Mouse (Mus musculus): ENCODE results near the gene Abcb10. TPM values are rescaled to one million over a fixed set of nuclear protein-coding genes. Genes with fewer than 3 reads are reported as not detected.
"Not testable (repeated sequence)": the region's sequence is repeated elsewhere in the genome, so short reads cannot be mapped to it uniquely, and the experiment has no call there.

Gene Abcb10
- polyA plus RNA-seq, 1 experiment from 2014 or later = 15.6 TPM

DNA sequence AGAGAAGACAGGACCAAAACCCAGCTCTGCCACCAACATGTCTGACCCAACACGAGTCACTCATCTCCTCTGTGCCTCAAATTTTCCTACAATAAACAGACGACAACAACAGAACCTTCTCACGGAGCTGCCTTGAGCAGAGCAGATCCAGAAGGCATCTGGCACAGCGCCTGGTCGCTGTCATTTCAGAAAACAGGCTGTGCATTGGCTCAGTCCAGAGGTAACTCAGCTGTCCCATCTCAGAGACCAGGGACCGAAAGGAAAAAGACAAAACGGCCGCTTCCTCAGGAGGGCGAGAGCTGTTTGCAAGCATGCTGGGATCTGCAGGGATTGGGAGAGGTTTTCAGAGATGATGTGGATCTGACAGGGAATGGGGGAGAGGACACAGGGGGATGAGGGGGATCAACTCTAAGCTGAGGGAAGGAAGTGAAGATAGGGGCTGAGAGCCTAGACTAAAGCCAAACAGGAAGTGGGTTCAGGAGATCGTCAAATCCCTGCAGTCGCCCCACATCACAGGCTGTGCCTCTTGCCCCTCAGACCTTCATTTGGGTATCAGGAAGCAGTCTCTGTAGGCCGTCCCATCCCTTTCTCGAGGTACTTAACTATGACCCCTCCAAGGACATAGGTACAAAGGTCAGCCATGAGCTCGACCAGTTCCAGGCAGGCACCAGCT, 4.6 kb downstream of the Abcb10 start:
- no peak overlapping the region for H3K4me2 ChIP-seq
- H3K9ac ChIP-seq = no peak overlapping the region
- H3K4me3 ChIP-seq = no peak overlapping the region
- no peaks in the 10 kb centered on the region for H3K36me3 ChIP-seq (replicated peaks)
- H3K4me1 ChIP-seq = peaks cover 25% of the 10 kb centered on the region
- H3K27ac ChIP-seq = no peak overlapping the region
- H3K9me3 ChIP-seq = no peaks in the 10 kb centered on the region
- no peak for ATAC-seq (replicated peaks)
- WGBS = 79% methylated on average over 14 of the region's 14 CpGs
- no peaks in the 10 kb centered on the region for H3K27me3 ChIP-seq (replicated peaks)

DNA sequence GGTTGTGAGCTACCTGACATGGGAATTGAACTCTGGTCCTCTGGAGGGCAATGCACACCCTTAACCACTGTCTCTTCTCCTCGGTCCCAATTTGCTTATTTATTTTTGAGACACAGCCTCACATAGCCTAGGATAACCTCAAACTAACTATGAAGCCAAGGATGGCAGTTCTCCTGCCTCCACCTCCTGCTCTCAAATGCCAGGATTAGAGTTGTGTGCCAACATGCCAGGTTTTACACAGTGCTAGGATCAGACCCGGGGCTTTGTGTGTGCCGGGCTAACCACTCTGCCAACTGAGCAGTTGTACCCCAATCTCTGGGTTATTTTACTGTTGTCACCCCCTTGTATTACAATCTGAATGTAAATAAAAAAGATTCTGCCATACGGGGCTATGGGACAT, 5.4 kb downstream of the Abcb10 start:
- Histone ChIP-seq H3K4me3 (no peak overlapping the region), H3K27me3 (replicated peaks) (no peaks in the 10 kb centered on the region), H3K9ac (no peak overlapping the region), H3K9me3 (no peaks in the 10 kb centered on the region), H3K36me3 (replicated peaks) (no peaks in the 10 kb centered on the region), H3K4me2 (no peak overlapping the region), H3K27ac (no peak overlapping the region), H3K4me1 (peaks cover 22% of the 10 kb centered on the region)
- WGBS = 91% methylated on average over 4 of the region's 4 CpGs
- no peak for ATAC-seq (replicated peaks)

- ATAC-seq (replicated peaks) = no peak
- Histone ChIP-seq H3K9ac (no peak overlapping the region), H3K4me3 (no peak overlapping the region), H3K4me2 (no peak overlapping the region), H3K27me3 (replicated peaks) (no peaks in the 10 kb centered on the region), H3K9me3 (no peaks in the 10 kb centered on the region), H3K4me1 (no peaks in the 10 kb centered on the region), H3K27ac (no peak overlapping the region), H3K36me3 (replicated peaks) (no peaks in the 10 kb centered on the region)
- 83% methylated on average over 1 of the region's 1 CpGs for WGBS
These were observed 9.4 kb downstream of the Abcb10 start for GRCm38 (mm10) chr8:123973495-123973894.

- H3K9ac ChIP-seq = no peak overlapping the region
- no peak overlapping the region for H3K4me2 ChIP-seq
- H3K9me3 ChIP-seq = no peaks in the 10 kb centered on the region
- no peaks in the 10 kb centered on the region for H3K4me1 ChIP-seq
- 65% methylated on average over 2 of the region's 2 CpGs for WGBS
- H3K27ac ChIP-seq = no peak overlapping the region
- peaks cover 13% of the 10 kb centered on the region for H3K36me3 ChIP-seq (replicated peaks)
- ATAC-seq (replicated peaks) = no peak
- H3K27me3 ChIP-seq (replicated peaks) = no peaks in the 10 kb centered on the region
- H3K4me3 ChIP-seq = no peak overlapping the region
These were observed 16.0 kb downstream of the Abcb10 start for GRCm38 (mm10) chr8:123966896-123967295.

- 50% methylated on average over 1 of the region's 1 CpGs for WGBS
- Histone ChIP-seq H3K9ac (no peak overlapping the region), H3K4me3 (no peak overlapping the region), H3K36me3 (replicated peaks) (peaks cover 43% of the 10 kb centered on the region), H3K27me3 (replicated peaks) (no peaks in the 10 kb centered on the region), H3K9me3 (no peaks in the 10 kb centered on the region), H3K4me1 (no peaks in the 10 kb centered on the region), H3K4me2 (no peak overlapping the region), H3K27ac (no peak overlapping the region)
- ATAC-seq (replicated peaks) = no peak
These were observed 21.6 kb downstream of the Abcb10 start for GRCm38 (mm10) chr8:123961371-123961770.

DNA sequence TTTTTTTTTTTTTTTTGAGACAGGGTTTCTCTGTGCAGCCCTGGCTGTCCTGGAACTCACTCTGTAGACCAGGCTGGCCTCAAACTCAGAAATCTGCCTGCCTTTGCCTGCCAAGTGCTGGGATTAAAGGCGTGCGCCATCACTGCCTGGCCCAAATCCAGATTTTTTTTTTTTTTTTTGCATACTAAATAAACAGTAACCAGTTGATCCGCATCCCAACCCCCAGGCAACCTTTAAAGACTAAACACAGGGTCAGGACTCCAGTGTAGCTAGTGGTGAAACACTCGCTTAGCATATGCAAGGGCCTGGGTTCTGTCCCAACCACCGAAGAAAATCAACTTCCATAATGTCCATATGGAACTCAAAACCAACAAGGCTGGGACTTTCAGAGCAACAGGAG, 22.4 kb downstream of the Abcb10 start:
- peaks cover 43% of the 10 kb centered on the region for H3K36me3 ChIP-seq (replicated peaks)
- not testable (repeated sequence) for H3K27ac ChIP-seq; H3K27me3 ChIP-seq (replicated peaks); ATAC-seq (replicated peaks); H3K4me1 ChIP-seq; H3K4me2 ChIP-seq; H3K9ac ChIP-seq; H3K9me3 ChIP-seq; H3K4me3 ChIP-seq
- 74% methylated on average over 5 of the region's 5 CpGs for WGBS

DNA sequence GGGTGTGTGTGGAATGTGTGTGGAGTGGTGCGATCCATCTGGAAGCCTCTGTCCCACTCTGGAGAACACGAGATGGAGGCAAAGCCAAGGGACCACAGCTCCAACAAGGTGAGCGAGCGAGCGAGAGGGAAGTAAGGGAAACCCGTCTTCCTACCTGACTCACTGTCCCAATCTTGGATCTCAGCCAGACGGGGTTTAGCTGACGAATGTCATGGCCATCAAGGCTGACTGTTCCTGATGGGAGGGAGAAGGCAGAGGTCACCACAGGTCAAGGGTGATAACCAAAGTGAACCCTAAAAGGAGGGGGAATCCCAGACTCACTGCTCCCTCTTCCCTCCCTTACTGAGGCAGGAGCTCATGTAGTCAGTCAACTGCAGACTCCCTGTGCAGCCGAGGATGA, 22.9 kb downstream of the Abcb10 start:
- WGBS = 90% methylated on average over 9 of the region's 9 CpGs
- peaks cover 43% of the 10 kb centered on the region for H3K36me3 ChIP-seq (replicated peaks)

GRCm38 (mm10) chr8:123959473-123959872, 23.4 kb downstream of the Abcb10 start:
- Histone ChIP-seq H3K4me1 (no peaks in the 10 kb centered on the region), H3K9ac (no peak overlapping the region), H3K9me3 (no peaks in the 10 kb centered on the region), H3K4me3 (no peak overlapping the region), H3K4me2 (no peak overlapping the region), H3K27me3 (replicated peaks) (no peaks in the 10 kb centered on the region), H3K36me3 (replicated peaks) (peaks cover 45% of the 10 kb centered on the region), H3K27ac (no peak overlapping the region)
- 93% methylated on average over 6 of the region's 6 CpGs for WGBS
- ATAC-seq (replicated peaks) = no peak

More for the DNA sequence above, 22.9 kb downstream of the Abcb10 start:
- Histone ChIP-seq H3K4me1 (no peaks in the 10 kb centered on the region), H3K27me3 (replicated peaks) (no peaks in the 10 kb centered on the region), H3K4me2 (no peak overlapping the region), H3K27ac (no peak overlapping the region), H3K9ac (no peak overlapping the region), H3K9me3 (no peaks in the 10 kb centered on the region), H3K4me3 (no peak overlapping the region)
- ATAC-seq (replicated peaks) = no peak

GRCm38 (mm10) chr8:123958130-123958529, 24.8 kb downstream of the Abcb10 start:
- H3K27me3 ChIP-seq (replicated peaks) = no peaks in the 10 kb centered on the region
- H3K27ac ChIP-seq = no peak overlapping the region
- H3K4me2 ChIP-seq = no peak overlapping the region
- no peaks in the 10 kb centered on the region for H3K4me1 ChIP-seq
- H3K9ac ChIP-seq = no peak overlapping the region
- H3K4me3 ChIP-seq = no peak overlapping the region
- H3K36me3 ChIP-seq (replicated peaks) = peaks cover 42% of the 10 kb centered on the region
- 81% methylated on average over 17 of the region's 17 CpGs for WGBS
- ATAC-seq (replicated peaks) = no peak
- no peaks in the 10 kb centered on the region for H3K9me3 ChIP-seq

DNA sequence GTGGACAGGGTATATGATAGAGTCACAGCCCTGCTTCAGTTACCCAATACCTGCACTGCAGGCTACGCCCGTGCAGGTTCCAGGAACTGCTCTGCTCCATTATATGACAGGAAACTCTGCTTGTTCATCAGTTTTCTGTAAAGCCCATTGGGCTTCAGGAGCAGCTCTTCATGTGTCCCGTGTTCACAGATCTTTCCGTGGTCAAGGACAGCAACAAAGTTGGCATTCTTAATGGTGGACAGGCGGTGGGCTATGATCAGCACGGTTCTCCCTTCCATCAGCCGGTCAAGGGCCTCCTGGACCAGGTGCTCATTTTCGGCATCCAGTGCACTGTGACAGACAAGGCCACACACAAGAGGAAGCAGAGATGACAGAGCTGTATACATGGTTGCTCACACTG, 28.7 kb downstream of the Abcb10 start:
- no peak for ATAC-seq (replicated peaks)
- peaks cover 27% of the 10 kb centered on the region for H3K36me3 ChIP-seq (replicated peaks)

DNA sequence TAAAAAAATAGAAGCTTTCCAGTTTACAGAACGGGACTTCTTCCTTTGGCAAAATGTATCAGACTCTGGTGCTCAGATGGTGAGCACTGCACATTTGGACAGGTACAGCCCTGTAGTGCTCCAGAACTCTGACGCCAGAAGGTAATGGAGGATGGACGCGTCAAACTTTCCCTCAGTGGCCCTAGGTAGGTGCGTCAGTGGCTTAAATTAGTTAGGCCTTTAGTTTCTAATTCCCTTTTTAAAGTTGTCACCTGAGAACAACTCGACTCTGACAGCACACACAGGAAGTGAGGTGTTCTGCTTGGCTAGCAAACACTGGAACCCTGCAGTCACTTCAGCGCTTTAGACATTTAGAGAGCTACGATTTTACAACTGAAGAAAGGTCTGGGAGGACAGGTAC, 29.2 kb downstream of the Abcb10 start:
- Histone ChIP-seq H3K4me1 (peaks cover 9% of the 10 kb centered on the region), H3K27ac (no peak overlapping the region), H3K36me3 (replicated peaks) (peaks cover 26% of the 10 kb centered on the region), H3K9ac (no peak overlapping the region), H3K4me2 (no peak overlapping the region), H3K27me3 (replicated peaks) (no peaks in the 10 kb centered on the region), H3K9me3 (no peaks in the 10 kb centered on the region), H3K4me3 (no peak overlapping the region)
- WGBS = 87% methylated on average over 8 of the region's 8 CpGs
- ATAC-seq (replicated peaks) = no peak

More for the DNA sequence above, 28.7 kb downstream of the Abcb10 start:
- H3K27me3 ChIP-seq (replicated peaks) = no peaks in the 10 kb centered on the region
- H3K4me1 ChIP-seq = peaks cover 9% of the 10 kb centered on the region
- H3K4me2 ChIP-seq = no peak overlapping the region
- no peak overlapping the region for H3K9ac ChIP-seq
- no peak overlapping the region for H3K4me3 ChIP-seq
- WGBS = 94% methylated on average over 8 of the region's 8 CpGs
- H3K27ac ChIP-seq = no peak overlapping the region
- no peaks in the 10 kb centered on the region for H3K9me3 ChIP-seq

- H3K9me3 ChIP-seq = no peaks in the 10 kb centered on the region
- no peak for ATAC-seq (replicated peaks)
- peaks cover 18% of the 10 kb centered on the region for H3K36me3 ChIP-seq (replicated peaks)
- H3K27me3 ChIP-seq (replicated peaks) = no peaks in the 10 kb centered on the region
- H3K4me2 ChIP-seq = peak overlapping the region; percentile 95
- peak overlapping the region; percentile 89; the same call in 1 of the 2 replicates for H3K27ac ChIP-seq
- peak overlapping the region; percentile 91; the same call in 1 of the 2 replicates for H3K9ac ChIP-seq
- peaks cover 16% of the 10 kb centered on the region for H3K4me1 ChIP-seq
- WGBS = 36% methylated on average over 10 of the region's 10 CpGs
- H3K4me3 ChIP-seq = peak overlapping the region; percentile 95
These were observed 32.7 kb downstream of the Abcb10 start for GRCm38 (mm10) chr8:123950077-123950802.

DNA sequence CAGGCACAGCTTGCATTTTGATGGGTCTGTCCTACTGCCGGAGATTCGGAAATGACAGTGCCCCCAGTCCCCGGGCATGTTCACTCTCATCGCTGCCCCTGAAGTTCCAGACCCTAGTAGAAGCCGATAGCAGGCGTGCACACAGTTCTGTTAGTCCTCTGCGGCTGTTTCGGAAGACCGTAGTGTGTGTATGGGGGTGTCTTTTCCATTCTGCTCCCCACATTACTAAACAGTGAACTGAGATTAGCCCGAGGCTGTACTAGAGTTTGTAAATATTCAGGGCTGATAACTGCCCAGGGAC, 33.3 kb downstream of the Abcb10 start:
- Histone ChIP-seq H3K36me3 (replicated peaks) (peaks cover 15% of the 10 kb centered on the region), H3K9me3 (no peaks in the 10 kb centered on the region), H3K4me2 (peak overlapping the region; percentile 95), H3K9ac (peak overlapping the region; percentile 91), H3K27ac (peak overlapping the region; percentile 89), H3K4me1 (peaks cover 16% of the 10 kb centered on the region), H3K27me3 (replicated peaks) (no peaks in the 10 kb centered on the region), H3K4me3 (peak overlapping the region; percentile 95)
- 6% methylated on average over 10 of the region's 10 CpGs for WGBS
- peak; percentile 55 for ATAC-seq (replicated peaks)
